Mouse (Mus musculus): Measurements from ENCODE around the gene Tespa1. TPM values are rescaled to one million over a fixed set of nuclear protein-coding genes. Genes with fewer than 3 reads are reported as not detected.

Tespa1 gene
- 108 TPM for total RNA-seq (2023)

DNA sequence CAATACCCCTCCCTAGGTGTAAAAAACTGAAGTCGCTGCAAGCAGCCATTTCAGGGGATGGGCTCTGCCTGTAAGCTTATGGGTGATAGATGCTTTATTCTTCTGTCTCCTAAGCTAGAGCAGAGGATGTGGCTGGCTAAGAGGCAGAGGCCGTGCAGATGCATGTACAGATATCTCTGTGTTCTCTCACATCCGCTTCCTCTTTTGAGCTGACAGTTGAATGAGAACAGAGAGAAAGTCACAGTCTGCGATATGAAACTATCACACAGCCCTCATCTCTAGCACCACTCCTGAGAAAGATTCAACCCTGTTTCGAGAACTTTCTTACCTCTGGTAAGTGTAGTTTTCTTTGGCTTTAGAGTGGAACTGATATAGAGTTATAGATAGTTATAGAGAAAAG, at the start of gene Tespa1:
Gene Tespa1, plus strand, starts transcription at position 234 of the 400 bp plus-strand sequence.

DNA sequence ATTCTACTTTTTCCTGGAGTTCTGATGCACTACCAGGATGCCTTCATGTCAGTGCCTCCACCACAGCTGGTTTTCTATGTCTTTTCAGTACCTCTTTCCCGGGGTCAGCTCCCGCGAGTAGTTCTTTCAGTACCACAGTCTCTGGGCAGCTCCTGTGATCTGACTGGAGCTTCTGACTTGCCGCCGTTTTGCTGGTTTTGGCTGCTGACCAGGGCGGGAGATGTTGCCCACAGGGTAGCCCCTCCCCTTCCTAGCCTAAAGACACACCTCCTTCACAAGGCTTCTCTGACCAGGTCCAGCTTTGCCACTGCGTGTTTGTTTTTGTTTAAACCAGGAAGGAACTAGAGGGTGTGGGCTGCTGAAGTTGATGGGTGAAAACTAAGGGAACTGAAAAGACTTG, 42.6 kb upstream of the Tespa1 start, which contains the start of gene Neurod4:
Gene Neurod4, minus strand, starts transcription at position 175 of the 400 bp plus-strand sequence.

DNA sequence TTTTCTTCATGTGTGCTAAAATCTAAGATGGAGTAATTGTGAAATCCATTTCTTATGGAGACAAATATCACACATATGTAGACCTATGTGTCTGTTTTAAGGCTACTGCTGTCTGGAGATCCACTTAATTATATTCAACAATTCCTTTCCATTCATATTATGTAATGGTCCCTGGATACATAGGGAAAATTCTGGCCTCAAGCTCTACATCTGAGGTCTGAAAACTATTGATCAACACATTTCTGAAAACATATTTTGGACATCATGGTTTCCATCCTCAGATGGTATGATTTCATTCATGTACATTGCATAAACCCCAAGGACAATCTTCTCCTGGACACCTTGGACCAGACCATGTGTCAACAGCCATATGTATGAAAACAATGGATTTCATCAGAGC, 71.6 kb downstream of the Tespa1 start, which contains the start of gene Vmn2r84:
Gene Vmn2r84, minus strand, starts transcription at position 101 of the 400 bp plus-strand sequence.

Other genes starting within 250 kb of the Tespa1 start
- gene Olfr823, start 207.5 kb upstream of the Tespa1 start, total RNA-seq (2023): not detected
- not detected for gene Olfr824, start 192.9 kb upstream of the Tespa1 start, total RNA-seq (2023)
- not detected for gene Olfr825, start 156.1 kb upstream of the Tespa1 start, total RNA-seq (2023)
- gene Olfr826, start 138.7 kb upstream of the Tespa1 start, total RNA-seq (2023): not detected
- not detected for gene Olfr827, start 108.5 kb upstream of the Tespa1 start, total RNA-seq (2023)
- not detected for gene Neurod4, start 42.6 kb upstream of the Tespa1 start, total RNA-seq (2023)
- gene Vmn2r84, start 71.5 kb downstream of the Tespa1 start, total RNA-seq (2023): not detected
- not detected for gene Vmn2r85, start 106.8 kb downstream of the Tespa1 start, total RNA-seq (2023)
- not detected for gene Vmn2r86, start 133.2 kb downstream of the Tespa1 start, total RNA-seq (2023)
- not detected for gene Vmn2r87, start 174.5 kb downstream of the Tespa1 start, total RNA-seq (2023)